ENCODE assay signal across 17 mouse cellular contexts in genomic region chr7:122649306-122649705, GRCm38 (mm10). TPM values are rescaled to one million over a fixed set of nuclear protein-coding genes. Genes with fewer than 3 reads are reported as not detected.
DNase-seq lines count a peak whose midpoint lies in the region.
"Had no signal": no experiment of that assay in that cellular context is flagged by ENCODE, and none has a peak within 500 bp of the region (broad histone marks: within the 10 kb centered on the region; RNA-seq: fewer than 3 reads in every experiment).

No protein-coding gene starts in this region.

- intact Hi-C loops in left cerebral cortex, postnatal 14 days (cut with DNase I) = no loop called here

- peak; percentile 55 to 70 for DNase-seq in left cerebral cortex, adult 18-20 months (ENCODE audit: low spot score in 2 of 2)
- DNase-seq in left cerebral cortex, adult 11 months (ENCODE audit: low spot score) = no peak
- peak; percentile 27 to 44 for DNase-seq in frontal cortex, postnatal 14 days (ENCODE audit: low spot score in 2 of 2)
- peak; percentile 66 to 67 for DNase-seq in left cerebral cortex, postnatal 14 days (ENCODE audit: low spot score in 2 of 2)
- DNase-seq in right cerebral cortex, postnatal 25 days = peak; percentile 49
- no peak for DNase-seq in thymus, postnatal 4 days
- DNase-seq in cerebellum, adult 8-10 months = no peak
- no peak for DNase-seq in retina, postnatal 1 day
- DNase-seq: adrenal gland, adult 2 months; cerebellum, adult 2 months; cerebellum, postnatal 36 days; gastrocnemius, postnatal 36 days; heart, postnatal 36 days; kidney, adult 18-20 months had no signal

RNA-seq across cellular contexts. Expression of gene Cacng3, which starts 21.0 kb away (rescaled TPM):
- 100 to 1,000 TPM; 133 to 144 TPM for total RNA-seq in left cerebral cortex, adult 18-20 months (2021)
- total RNA-seq in left cerebral cortex, postnatal 14 days (2021) = 100 to 1,000 TPM; 158 to 185 TPM
- total RNA-seq: gastrocnemius, postnatal 36 days; heart, adult 8-10 months; heart, postnatal 36 days; liver, adult 2 months; MEL had no signal

Comparison
In these comparisons a context has a peak if more than half of its experiments do, and no peak if none do; other contexts are left out.
1. DNase-seq: peak in left cerebral cortex, adult 18-20 months (2 of 2), frontal cortex, postnatal 14 days (2 of 2), left cerebral cortex, postnatal 14 days (2 of 2) and right cerebral cortex, postnatal 25 days (single experiment); none in left cerebral cortex, adult 11 months (single experiment), thymus, postnatal 4 days (single experiment), cerebellum, adult 8-10 months (single experiment) and retina, postnatal 1 day (single experiment).